Mouse (Mus musculus) limb, embryonic 14.5 days (tissue): ENCODE measurements around the gene Pdpk1. TPM values are rescaled to one million over a fixed set of nuclear protein-coding genes. Genes with fewer than 3 reads are reported as not detected.
"Not testable (repeated sequence)": the region's sequence is repeated elsewhere in the genome, so short reads cannot be mapped to it uniquely, and the experiment has no call there.

ENCODE experiments used
- ATAC-seq: fragments of 200-750 bp; cut with Nextera tagmentation; 2 replicates; pipeline ENCODE4 v1.8.0; 2017; ENCODE audit warnings: low read depth, moderate number of reproducible peaks, moderate TSS enrichment; ENCODE audit not compliant: low FRiP score
- DNase-seq: peaks from one replicate; pipeline ENCODE4 v3.0.0-alpha.2; 2015; ENCODE audit warnings: low spot score
- H3K27ac ChIP-seq: fragments of 300-500 bp; sonication (generic); replicated peaks from 2 replicates; pipeline ENCODE4 v1.5.1; 2014; ENCODE audit warnings: low read depth, mild to moderate bottlenecking, low read length, moderate library complexity, mixed read lengths
- H3K27me3 ChIP-seq: fragments of 300-500 bp; sonication (generic); 2 replicates; pipeline ENCODE4 v1.6.1; 2014; ENCODE audit warnings: low read length, mixed read lengths; ENCODE audit not compliant: control insufficient read depth, insufficient read depth
- H3K36me3 ChIP-seq: fragments of 300-500 bp; sonication (generic); 2 replicates; pipeline ENCODE4 v1.6.1; 2014; ENCODE audit warnings: mild to moderate bottlenecking, low read length, moderate library complexity, mixed read lengths; ENCODE audit not compliant: control insufficient read depth, insufficient read depth
- H3K4me1 ChIP-seq: fragments of 300-500 bp; sonication (generic); 2 replicates; pipeline ENCODE4 v1.6.1; 2014; ENCODE audit warnings: antibody characterized with exemption, low read length, mixed read lengths; ENCODE audit not compliant: control insufficient read depth, insufficient read depth
- H3K4me2 ChIP-seq: fragments of 300-500 bp; sonication (generic); replicated peaks from 2 replicates; pipeline ENCODE4 v1.6.1; 2014; ENCODE audit warnings: low read depth, mild to moderate bottlenecking, low read length, moderate library complexity; ENCODE audit not compliant: severe bottlenecking
- H3K4me3 ChIP-seq: fragments of 300-500 bp; sonication (generic); replicated peaks from 2 replicates; pipeline ENCODE4 v1.5.1; 2014; ENCODE audit warnings: low read length
- H3K9ac ChIP-seq: fragments of 300-500 bp; sonication (generic); 2 replicates; pipeline ENCODE4 v1.6.1; 2014; ENCODE audit warnings: mild to moderate bottlenecking, low read depth, low read length, moderate library complexity; ENCODE audit not compliant: severe bottlenecking
- H3K9me3 ChIP-seq: fragments of 300-500 bp; sonication (generic); 2 replicates; pipeline ENCODE4 v1.6.1; 2016; ENCODE audit warnings: low read length; ENCODE audit not compliant: control insufficient read depth
- POLR2A ChIP-seq: fragments of 200-500 bp; IDR thresholded peaks from 2 replicates; pipeline ENCODE4 v1.8.0; 2012; ENCODE audit warnings: inconsistent platforms, mild to moderate bottlenecking, moderate library complexity, borderline replicate concordance; ENCODE audit not compliant: insufficient read depth, insufficient read length; ENCODE audit errors: extremely low read depth
- WGBS: fragments of 180-500 bp; shearing (Covaris S2); extraction: QIAGEN DNeasy Blood & Tissue Kit; methylation state at CpG from one replicate; pipeline ENCODE4 v1.1.7; 2014; 5-methylcytosine and 5-hydroxymethylcytosine counted together
- polyA plus RNA-seq, 2 experiments: library from polyadenylated mRNA; depleted of rRNA in 1 of 2; stranded (reverse) in 1 of 2; unstranded in 1 of 2; fragments of >200 nt; fragmentation: Nextera tagmentation in 1 of 2; extraction: Ambion mirVana in 1 of 2; gene quantifications; 2 replicates each; pipeline versions ENCODE4 v1.2.1 to v1.2.3; 2012 to 2014

Pdpk1 gene
- polyA plus RNA-seq, 2 experiments: 18.7 to 36.7 TPM

- Histone ChIP-seq H3K4me2 (no peak overlapping the region), H3K27me3 (no peaks in the 10 kb centered on the region), H3K4me1 (no peaks in the 10 kb centered on the region), H3K4me3 (no peak overlapping the region), H3K27ac (no peak overlapping the region), H3K9ac (no peak overlapping the region), H3K36me3 (peaks cover 54% of the 10 kb centered on the region), H3K9me3 (no peaks in the 10 kb centered on the region)
- TF ChIP-seq POLR2A: no peak
- WGBS: 94% methylated on average over 4 of the region's 4 CpGs
- no peak for ATAC-seq
- no peak for DNase-seq
These were observed 52.4 kb downstream of the Pdpk1 start for GRCm38 (mm10) chr17:24098354-24098753.

DNA sequence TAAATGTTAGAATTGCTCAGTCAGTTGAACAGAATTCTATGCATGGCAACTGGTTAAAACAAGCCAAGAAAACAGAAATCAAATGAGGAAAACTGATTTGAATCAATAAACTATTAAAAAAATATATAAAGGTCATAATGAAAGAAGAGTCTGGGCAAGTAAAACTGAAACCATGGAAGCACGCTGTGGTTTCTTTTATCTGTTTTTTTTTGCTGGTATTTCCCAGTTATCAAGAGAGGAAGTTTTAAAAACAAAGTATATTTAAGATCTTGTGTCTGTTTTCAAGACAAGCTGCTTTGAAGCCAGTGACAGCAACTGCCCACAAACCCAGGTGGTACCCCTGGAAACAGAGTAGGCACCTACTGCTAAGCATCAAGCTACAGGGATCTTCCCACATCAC lies 60.1 kb downstream of the Pdpk1 start:
- H3K27me3 ChIP-seq: no peaks in the 10 kb centered on the region
- H3K36me3 ChIP-seq: peaks cover 75% of the 10 kb centered on the region
- H3K9ac ChIP-seq: no peak overlapping the region
- no peak for ATAC-seq
- no peak for TF ChIP-seq POLR2A
- no peak overlapping the region for H3K27ac ChIP-seq
- H3K4me2 ChIP-seq: no peak overlapping the region
- DNase-seq: no peak
- H3K4me1 ChIP-seq: no peaks in the 10 kb centered on the region
- 97% methylated on average over 1 of the region's 1 CpGs for WGBS
- H3K9me3 ChIP-seq: no peaks in the 10 kb centered on the region
- H3K4me3 ChIP-seq: no peak overlapping the region

DNA sequence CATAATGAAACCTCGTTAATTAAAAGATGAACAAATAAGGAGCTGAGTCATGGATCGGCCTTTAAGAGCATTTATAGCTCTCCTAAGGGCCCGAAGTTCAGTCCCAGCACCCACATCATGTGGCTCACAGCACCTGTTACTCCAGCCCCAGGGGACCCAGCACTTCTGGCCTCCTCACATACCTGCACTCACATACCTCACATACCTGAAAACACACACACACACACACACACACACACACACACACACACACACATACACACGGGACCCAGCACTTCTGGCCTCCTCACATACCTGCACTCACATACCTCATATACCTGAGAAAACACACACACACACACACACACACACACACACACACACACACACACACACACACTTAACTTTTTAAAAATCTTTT lies 64.3 kb downstream of the Pdpk1 start:
- H3K4me1 ChIP-seq, H3K9me3 ChIP-seq, DNase-seq, H3K4me3 ChIP-seq, H3K27ac ChIP-seq, H3K27me3 ChIP-seq, H3K9ac ChIP-seq, H3K4me2 ChIP-seq, ATAC-seq: not testable (repeated sequence)
- 70% methylated on average over 4 of the region's 4 CpGs for WGBS
- peaks cover 63% of the 10 kb centered on the region for H3K36me3 ChIP-seq

- TF ChIP-seq POLR2A: no peak
- Histone ChIP-seq H3K9me3 (no peaks in the 10 kb centered on the region), H3K36me3 (peaks cover 65% of the 10 kb centered on the region), H3K4me2 (no peak overlapping the region), H3K4me3 (no peak overlapping the region), H3K4me1 (no peaks in the 10 kb centered on the region), H3K27me3 (no peaks in the 10 kb centered on the region), H3K27ac (no peak overlapping the region), H3K9ac (no peak overlapping the region)
- DNase-seq: no peak
- ATAC-seq: no peak
- 54% methylated on average over 1 of the region's 1 CpGs for WGBS
These were observed 66.1 kb downstream of the Pdpk1 start for GRCm38 (mm10) chr17:24084593-24084992.

- peaks cover 3% of the 10 kb centered on the region for H3K4me1 ChIP-seq
- TF ChIP-seq POLR2A: no peak
- no peak overlapping the region for H3K4me3 ChIP-seq
- no peaks in the 10 kb centered on the region for H3K27me3 ChIP-seq
- H3K4me2 ChIP-seq: no peak overlapping the region
- no peaks in the 10 kb centered on the region for H3K9me3 ChIP-seq
- 91% methylated on average over 2 of the region's 2 CpGs for WGBS
- H3K27ac ChIP-seq: no peak overlapping the region
- no peak for ATAC-seq
- H3K36me3 ChIP-seq: peaks cover 48% of the 10 kb centered on the region
- no peak overlapping the region for H3K9ac ChIP-seq
- no peak for DNase-seq
These were observed 73.6 kb downstream of the Pdpk1 start for GRCm38 (mm10) chr17:24077101-24077500.
